Mouse (Mus musculus): ENCODE measurements around the gene Cnn2. TPM values are rescaled to one million over a fixed set of nuclear protein-coding genes. Genes with fewer than 3 reads are reported as not detected.

The Cnn2 gene
- polyA plus RNA-seq, 1 experiment from 2014 or later = 296 TPM

DNA sequence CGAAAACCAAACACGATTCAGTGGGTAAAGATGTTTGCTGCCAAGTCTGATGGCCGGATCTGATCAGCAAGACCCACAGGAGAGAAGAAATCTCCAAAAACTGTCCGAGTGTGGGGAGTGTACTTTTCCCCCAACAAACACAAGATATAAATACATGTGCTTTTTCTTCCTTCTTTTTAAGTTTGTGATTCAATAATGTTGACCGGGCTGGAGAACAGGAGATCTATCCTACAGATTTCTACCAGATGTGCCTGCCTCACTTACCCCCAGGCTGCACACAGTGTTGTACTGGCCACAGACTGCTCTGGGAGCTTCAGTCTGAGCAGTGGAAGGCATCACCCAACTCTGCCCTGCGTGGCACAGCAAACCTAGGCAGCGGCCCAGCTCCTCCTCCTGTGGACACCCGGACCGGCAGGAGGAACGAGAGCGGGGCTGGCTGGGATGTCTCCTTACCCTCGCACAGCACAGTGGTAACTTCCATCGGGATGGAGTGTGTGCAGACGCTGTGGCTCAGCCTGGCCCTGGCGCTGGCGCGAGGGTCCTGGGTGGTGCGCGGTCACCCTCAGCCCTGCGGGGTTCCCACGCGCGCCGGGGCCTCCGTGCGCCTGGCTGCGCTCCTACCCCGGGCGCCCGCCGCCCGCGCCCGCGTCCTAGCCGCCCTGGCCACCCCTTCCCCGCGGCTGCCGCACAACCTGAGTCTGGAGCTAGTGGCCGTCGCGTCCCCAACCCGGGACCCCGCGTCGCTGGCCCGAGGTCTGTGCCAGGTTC is 17.8 kb upstream of the Cnn2 start, which contains the start of gene Grin3b:
Gene Grin3b, plus strand, starts transcription at position 301 of the 768 bp plus-strand sequence.
- Histone ChIP-seq H3K27ac (replicated peaks) (no peak within 1 kb of the TSS; the same call in 1 of the 2 replicates), H3K27me3 (no peaks in the 10 kb centered on the region), H3K4me3 (replicated peaks) (peak within 1 kb of the TSS; percentile 54), H3K4me2 (replicated peaks) (peak within 1 kb of the TSS; percentile 98), H3K9me3 (replicated peaks) (no peaks in the 10 kb centered on the region), H3K9ac (peak within 1 kb of the TSS; percentile 54), H3K4me1 (peaks cover 19% of the 10 kb centered on the region), H3K36me3 (peaks cover 40% of the 10 kb centered on the region)
- 3% methylated on average over 47 of the region's 47 CpGs for WGBS
- no peak for ATAC-seq (ENCODE audit: insufficient number of reproducible peaks, low FRiP score, low TSS enrichment, low read depth)

GRCm38 (mm10) chr10:79971183-79971497 is 17.2 kb upstream of the Cnn2 start:
- peak overlapping the region; percentile 54 for H3K9ac ChIP-seq
- H3K27ac ChIP-seq (replicated peaks) = no peak overlapping the region; the same call in 1 of the 2 replicates
- peak overlapping the region; percentile 98 for H3K4me2 ChIP-seq (replicated peaks)
- WGBS = 1% methylated on average over 21 of the region's 21 CpGs
- H3K4me1 ChIP-seq = peaks cover 19% of the 10 kb centered on the region
- no peaks in the 10 kb centered on the region for H3K9me3 ChIP-seq (replicated peaks)
- no peaks in the 10 kb centered on the region for H3K27me3 ChIP-seq
- H3K4me3 ChIP-seq (replicated peaks) = peak overlapping the region; percentile 54
- H3K36me3 ChIP-seq = peaks cover 40% of the 10 kb centered on the region
- ATAC-seq (ENCODE audit: insufficient number of reproducible peaks, low FRiP score, low TSS enrichment, low read depth) = 0 out of 2 replicates have a peak, but pooled peaks have one; percentile 12

- peaks cover 19% of the 10 kb centered on the region for H3K4me1 ChIP-seq
- no peak overlapping the region for H3K4me2 ChIP-seq (replicated peaks)
- H3K9me3 ChIP-seq (replicated peaks) = 0 out of 2 replicates have a peak, but pooled peaks cover 5% of the 10 kb centered on the region
- H3K27ac ChIP-seq (replicated peaks) = no peak overlapping the region
- WGBS = 66% methylated on average over 14 of the region's 14 CpGs
- H3K36me3 ChIP-seq = peaks cover 40% of the 10 kb centered on the region
- ATAC-seq (ENCODE audit: insufficient number of reproducible peaks, low FRiP score, low TSS enrichment, low read depth) = no peak
- H3K4me3 ChIP-seq (replicated peaks) = no peak overlapping the region
- no peak overlapping the region for H3K9ac ChIP-seq
- no peaks in the 10 kb centered on the region for H3K27me3 ChIP-seq
These were observed 15.6 kb upstream of the Cnn2 start for GRCm38 (mm10) chr10:79972831-79973230.

DNA sequence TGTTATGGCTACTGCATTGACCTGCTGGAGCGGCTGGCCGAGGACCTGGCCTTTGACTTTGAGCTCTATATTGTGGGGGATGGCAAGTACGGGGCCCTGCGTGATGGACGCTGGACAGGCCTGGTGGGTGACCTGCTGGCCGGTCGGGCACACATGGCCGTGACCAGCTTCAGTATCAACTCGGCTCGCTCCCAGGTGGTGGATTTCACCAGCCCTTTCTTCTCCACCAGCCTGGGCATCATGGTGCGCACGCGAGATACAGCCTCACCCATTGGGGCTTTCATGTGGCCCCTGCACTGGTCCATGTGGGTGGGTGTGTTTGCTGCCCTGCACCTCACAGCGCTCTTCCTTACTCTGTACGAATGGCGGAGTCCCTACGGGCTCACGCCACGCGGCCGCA is 14.3 kb upstream of the Cnn2 start:
- Histone ChIP-seq H3K27ac (replicated peaks) (no peak overlapping the region), H3K36me3 (peaks cover 50% of the 10 kb centered on the region), H3K4me1 (peaks cover 18% of the 10 kb centered on the region), H3K9ac (no peak overlapping the region), H3K27me3 (no peaks in the 10 kb centered on the region), H3K4me2 (replicated peaks) (no peak overlapping the region), H3K9me3 (replicated peaks) (0 out of 2 replicates have a peak, but pooled peaks cover 5% of the 10 kb centered on the region), H3K4me3 (replicated peaks) (no peak overlapping the region)
- ATAC-seq (ENCODE audit: insufficient number of reproducible peaks, low FRiP score, low TSS enrichment, low read depth) = no peak
- WGBS = 90% methylated on average over 21 of the region's 21 CpGs

- Histone ChIP-seq H3K4me1 (peaks cover 13% of the 10 kb centered on the region), H3K27me3 (no peaks in the 10 kb centered on the region), H3K4me3 (replicated peaks) (no peak overlapping the region), H3K36me3 (peaks cover 51% of the 10 kb centered on the region), H3K27ac (replicated peaks) (no peak overlapping the region), H3K9me3 (replicated peaks) (0 out of 2 replicates have a peak, but pooled peaks cover 5% of the 10 kb centered on the region), H3K9ac (no peak overlapping the region), H3K4me2 (replicated peaks) (no peak overlapping the region)
- 83% methylated on average over 8 of the region's 8 CpGs for WGBS
- no peak for ATAC-seq (ENCODE audit: insufficient number of reproducible peaks, low FRiP score, low TSS enrichment, low read depth)
These were observed 13.7 kb upstream of the Cnn2 start for GRCm38 (mm10) chr10:79974668-79975067.

DNA sequence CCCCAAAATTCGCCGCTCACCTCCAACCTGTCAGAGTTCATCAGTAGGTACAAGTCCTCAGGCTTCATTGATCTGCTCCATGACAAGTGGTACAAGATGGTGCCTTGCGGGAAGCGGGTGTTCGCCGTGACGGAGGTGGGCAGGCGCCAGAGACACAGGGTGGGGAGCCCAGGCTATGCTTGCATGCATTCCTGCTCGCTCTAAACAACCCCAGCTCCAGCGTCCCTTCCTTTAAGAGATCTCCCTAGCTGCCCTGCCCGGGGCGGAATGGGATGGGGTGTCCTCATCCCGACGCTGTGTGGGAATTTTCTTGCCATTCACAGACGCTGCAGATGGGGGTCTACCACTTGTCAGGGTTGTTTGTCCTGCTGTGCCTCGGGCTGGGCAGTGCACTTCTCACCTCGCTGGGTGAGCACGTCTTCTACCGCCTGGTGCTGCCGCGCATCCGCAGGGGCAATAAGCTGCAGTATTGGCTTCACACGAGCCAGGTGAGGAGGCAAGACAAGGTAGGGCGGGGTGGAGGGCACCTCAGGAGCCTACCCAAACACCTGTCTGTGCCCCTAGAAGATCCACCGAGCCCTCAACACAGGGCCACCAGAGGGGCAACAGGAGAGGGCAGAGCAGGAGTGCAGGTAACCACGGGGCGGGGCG is 12.2 kb upstream of the Cnn2 start:
- Histone ChIP-seq H3K4me1 (peaks cover 12% of the 10 kb centered on the region), H3K27me3 (no peaks in the 10 kb centered on the region), H3K27ac (replicated peaks) (no peak overlapping the region), H3K9ac (no peak overlapping the region), H3K9me3 (replicated peaks) (0 out of 2 replicates have a peak, but pooled peaks cover 5% of the 10 kb centered on the region), H3K36me3 (peaks cover 56% of the 10 kb centered on the region), H3K4me2 (replicated peaks) (no peak overlapping the region), H3K4me3 (replicated peaks) (no peak overlapping the region)
- 89% methylated on average over 27 of the region's 28 CpGs for WGBS
- ATAC-seq (ENCODE audit: insufficient number of reproducible peaks, low FRiP score, low TSS enrichment, low read depth) = no peak

GRCm38 (mm10) chr10:79976722-79977107 is 11.7 kb upstream of the Cnn2 start:
- no peak for ATAC-seq (ENCODE audit: insufficient number of reproducible peaks, low FRiP score, low TSS enrichment, low read depth)
- H3K9me3 ChIP-seq (replicated peaks) = 0 out of 2 replicates have a peak, but pooled peaks cover 5% of the 10 kb centered on the region
- WGBS = 72% methylated on average over 34 of the region's 36 CpGs
- no peak overlapping the region for H3K9ac ChIP-seq
- H3K27ac ChIP-seq (replicated peaks) = no peak overlapping the region
- peaks cover 56% of the 10 kb centered on the region for H3K36me3 ChIP-seq
- H3K4me2 ChIP-seq (replicated peaks) = no peak overlapping the region
- H3K4me3 ChIP-seq (replicated peaks) = no peak overlapping the region
- H3K27me3 ChIP-seq = no peaks in the 10 kb centered on the region
- H3K4me1 ChIP-seq = peaks cover 15% of the 10 kb centered on the region

DNA sequence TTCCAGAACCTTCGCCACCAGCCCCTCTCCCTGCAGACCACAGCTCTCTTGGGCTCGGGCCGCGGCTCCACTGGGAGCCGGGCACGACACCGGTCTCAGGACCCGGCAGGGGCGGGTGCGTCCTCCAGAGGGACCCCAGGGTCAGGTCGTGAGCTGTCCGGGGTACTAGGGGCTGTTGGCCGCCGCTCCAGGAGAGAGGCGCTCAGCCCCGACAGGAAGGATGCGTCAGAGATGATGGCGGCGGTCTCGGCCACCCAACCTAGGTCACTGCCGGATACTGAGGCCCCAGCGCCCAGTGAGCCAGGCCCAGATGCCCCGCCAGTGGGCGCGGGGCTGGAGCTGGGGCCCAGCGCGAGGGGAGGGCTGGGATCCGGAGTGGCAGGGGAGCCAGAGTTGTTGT is 11.1 kb upstream of the Cnn2 start:
- Histone ChIP-seq H3K27me3 (no peaks in the 10 kb centered on the region), H3K4me2 (replicated peaks) (no peak overlapping the region), H3K9me3 (replicated peaks) (0 out of 2 replicates have a peak, but pooled peaks cover 5% of the 10 kb centered on the region), H3K9ac (no peak overlapping the region), H3K27ac (replicated peaks) (no peak overlapping the region), H3K36me3 (peaks cover 56% of the 10 kb centered on the region), H3K4me3 (replicated peaks) (no peak overlapping the region), H3K4me1 (peaks cover 18% of the 10 kb centered on the region)
- no peak for ATAC-seq (ENCODE audit: insufficient number of reproducible peaks, low FRiP score, low TSS enrichment, low read depth)
- WGBS = 87% methylated on average over 28 of the region's 28 CpGs

DNA sequence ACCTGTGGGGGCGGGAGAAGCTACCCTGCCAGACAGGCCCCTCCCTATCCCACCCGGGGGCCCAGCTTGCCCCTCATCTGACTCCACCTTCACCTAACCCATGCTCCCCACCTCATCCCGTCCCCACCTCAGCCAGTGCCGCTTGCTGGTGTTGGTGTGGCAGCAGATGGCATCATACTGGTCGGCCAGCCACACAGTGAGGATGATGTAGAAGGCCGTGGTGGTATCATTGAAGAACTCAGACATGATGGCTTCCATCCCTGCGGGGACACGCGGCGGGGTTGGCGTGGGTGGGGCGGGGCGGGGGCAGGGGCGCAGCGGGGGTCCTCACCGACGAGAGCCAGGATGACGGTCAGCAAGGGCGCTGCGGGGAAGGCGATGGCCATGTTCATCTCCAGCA is 10.3 kb upstream of the Cnn2 start:
- 97% methylated on average over 21 of the region's 21 CpGs for WGBS
- Histone ChIP-seq H3K4me3 (replicated peaks) (no peak overlapping the region), H3K36me3 (peaks cover 56% of the 10 kb centered on the region), H3K27ac (replicated peaks) (no peak overlapping the region), H3K9ac (no peak overlapping the region), H3K9me3 (replicated peaks) (0 out of 2 replicates have a peak, but pooled peaks cover 5% of the 10 kb centered on the region), H3K27me3 (no peaks in the 10 kb centered on the region), H3K4me2 (replicated peaks) (no peak overlapping the region), H3K4me1 (peaks cover 25% of the 10 kb centered on the region)
- no peak for ATAC-seq (ENCODE audit: insufficient number of reproducible peaks, low FRiP score, low TSS enrichment, low read depth)

DNA sequence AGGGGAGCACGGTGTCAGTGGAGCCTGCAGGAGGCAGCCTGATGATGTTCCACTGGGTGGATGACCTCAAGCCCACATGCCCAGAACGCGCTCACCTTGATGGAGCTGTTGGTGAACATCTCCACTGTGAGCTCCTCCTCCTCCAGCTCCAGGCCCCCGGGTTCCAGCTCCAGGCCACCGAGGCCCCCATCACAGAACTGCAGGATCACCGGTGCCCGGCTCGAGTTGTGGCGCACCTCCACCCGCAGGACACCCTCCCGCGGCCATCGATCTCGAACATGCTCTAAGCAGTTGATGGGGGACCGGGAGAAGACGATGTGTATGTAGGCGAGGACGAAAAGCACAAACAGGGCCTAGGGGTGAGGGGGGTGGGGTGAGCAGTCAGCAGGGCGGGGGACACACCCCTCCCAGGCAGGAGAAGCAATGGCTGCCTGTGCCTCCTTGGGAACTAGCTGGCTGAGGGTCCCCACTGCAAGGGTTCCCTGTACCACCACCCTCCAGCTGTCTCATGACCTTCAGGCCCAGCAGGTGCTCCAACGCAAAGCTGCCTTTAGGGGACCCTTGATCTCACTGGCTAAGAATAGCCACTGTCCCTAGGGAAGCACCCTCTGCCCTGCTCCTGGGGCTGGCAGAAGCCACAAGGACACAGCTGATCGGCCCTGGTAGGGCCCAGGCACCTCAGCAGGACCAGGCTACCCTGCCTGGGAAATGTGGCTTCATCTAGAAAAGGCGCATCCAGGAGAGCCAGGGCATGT is 8.8 kb upstream of the Cnn2 start:
- Histone ChIP-seq H3K4me2 (replicated peaks) (no peak overlapping the region), H3K4me3 (replicated peaks) (no peak overlapping the region), H3K9ac (no peak overlapping the region), H3K27me3 (no peaks in the 10 kb centered on the region), H3K9me3 (replicated peaks) (0 out of 2 replicates have a peak, but pooled peaks cover 5% of the 10 kb centered on the region), H3K36me3 (peaks cover 49% of the 10 kb centered on the region), H3K4me1 (peaks cover 32% of the 10 kb centered on the region), H3K27ac (replicated peaks) (no peak overlapping the region)
- no peak for ATAC-seq (ENCODE audit: insufficient number of reproducible peaks, low FRiP score, low TSS enrichment, low read depth)
- 91% methylated on average over 22 of the region's 22 CpGs for WGBS

DNA sequence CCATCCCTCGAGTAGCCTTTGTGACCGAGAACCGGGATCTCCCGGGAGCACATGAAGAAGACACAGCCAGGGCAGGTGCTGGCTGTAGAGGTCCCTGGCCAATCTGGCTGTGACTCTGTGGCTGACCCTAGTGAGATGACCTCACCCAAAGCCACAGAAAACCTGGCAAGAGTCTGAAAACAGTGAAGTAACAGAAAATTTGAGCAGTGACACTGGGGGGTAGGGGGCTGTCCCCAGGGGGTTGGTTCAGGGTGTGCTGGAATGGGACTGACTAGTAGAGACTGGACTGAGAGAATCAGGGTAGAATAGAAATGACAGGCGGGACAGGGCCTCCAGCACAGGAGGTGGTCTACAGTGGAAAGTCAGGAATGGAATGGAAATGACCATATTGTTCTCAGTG is 5.2 kb upstream of the Cnn2 start:
- peaks cover 15% of the 10 kb centered on the region for H3K36me3 ChIP-seq
- no peaks in the 10 kb centered on the region for H3K27me3 ChIP-seq
- no peaks in the 10 kb centered on the region for H3K9me3 ChIP-seq (replicated peaks)
- H3K4me1 ChIP-seq = peaks cover 58% of the 10 kb centered on the region
- peak overlapping the region; percentile 78 for H3K4me3 ChIP-seq (replicated peaks)
- ATAC-seq (ENCODE audit: insufficient number of reproducible peaks, low FRiP score, low TSS enrichment, low read depth) = no peak
- peak overlapping the region; percentile 99 for H3K27ac ChIP-seq (replicated peaks)
- peak overlapping the region; percentile 85 for H3K9ac ChIP-seq
- WGBS = 71% methylated on average over 5 of the region's 5 CpGs
- peak overlapping the region; percentile 93 for H3K4me2 ChIP-seq (replicated peaks)
